Mouse (Mus musculus): ENCODE results near the gene Ythdf2.

Ythdf2 gene

GRCm38 (mm10) chr4:132207280-132207679, 4.8 kb downstream of the Ythdf2 start:
- no peak for DNase-seq

- DNase-seq = no peak
These were observed 13.3 kb downstream of the Ythdf2 start for GRCm38 (mm10) chr4:132198771-132199170.

GRCm38 (mm10) chr4:132198285-132198712, 13.8 kb downstream of the Ythdf2 start:
- DNase-seq = peak; percentile 65

GRCm38 (mm10) chr4:132194975-132195374, 17.1 kb downstream of the Ythdf2 start:
- no peak for DNase-seq

- DNase-seq = no peak
These were observed 17.7 kb downstream of the Ythdf2 start for GRCm38 (mm10) chr4:132194373-132194772.

- DNase-seq = no peak
These were observed 24.2 kb downstream of the Ythdf2 start for GRCm38 (mm10) chr4:132187826-132188401.

- no peak for DNase-seq
These were observed 28.9 kb downstream of the Ythdf2 start for GRCm38 (mm10) chr4:132183162-132183561.

- no peak for DNase-seq
These were observed 30.1 kb downstream of the Ythdf2 start for GRCm38 (mm10) chr4:132181721-132182658.

- DNase-seq = peak; percentile 72
These were observed 31.4 kb downstream of the Ythdf2 start for GRCm38 (mm10) chr4:132180710-132181109.

- DNase-seq = peak; percentile 78
These were observed 33.5 kb downstream of the Ythdf2 start for GRCm38 (mm10) chr4:132178630-132179059.

- DNase-seq = no peak
These were observed 35.6 kb downstream of the Ythdf2 start for GRCm38 (mm10) chr4:132176474-132176873.

- no peak for DNase-seq
These were observed 41.2 kb downstream of the Ythdf2 start for GRCm38 (mm10) chr4:132170891-132171290.

GRCm38 (mm10) chr4:132169761-132170160, 42.3 kb downstream of the Ythdf2 start:
- DNase-seq = no peak

- no peak for DNase-seq
These were observed 42.8 kb downstream of the Ythdf2 start for GRCm38 (mm10) chr4:132169271-132169670.

- no peak for DNase-seq
These were observed 44.7 kb downstream of the Ythdf2 start for GRCm38 (mm10) chr4:132167436-132167835.

- DNase-seq = no peak
These were observed 45.5 kb downstream of the Ythdf2 start for GRCm38 (mm10) chr4:132166350-132167290.

- DNase-seq = no peak
These were observed 46.4 kb downstream of the Ythdf2 start for GRCm38 (mm10) chr4:132165691-132166090.

- no peak for DNase-seq
These were observed 55.0 kb downstream of the Ythdf2 start for GRCm38 (mm10) chr4:132156941-132157622.

- no peak for DNase-seq
These were observed 57.0 kb downstream of the Ythdf2 start for GRCm38 (mm10) chr4:132154877-132155670.

GRCm38 (mm10) chr4:132151673-132152072, 60.4 kb downstream of the Ythdf2 start:
- DNase-seq = no peak

GRCm38 (mm10) chr4:132146201-132146600, 65.9 kb downstream of the Ythdf2 start:
- no peak for DNase-seq

Data from lung, postnatal 10 days (tissue).